Mouse (Mus musculus): ENCODE data around the gene Thbd. TPM values are rescaled to one million over a fixed set of nuclear protein-coding genes. Genes with fewer than 3 reads are reported as not detected.

Thbd gene
- total and polyA plus RNA-seq, 3 experiments: not detected

- H3K36me3 ChIP-seq (ENCODE audit: control insufficient read depth in 1 of 2, insufficient read depth in 2 of 2, low read length in 2 of 2): no peaks in the 10 kb centered on the region
- no peak overlapping the region for H3K4me3 ChIP-seq (ENCODE audit: control insufficient read depth in 1 of 2, insufficient read depth in 1 of 2, low read depth in 2 of 2, low read length in 2 of 2)
- H3K9me3 ChIP-seq (replicated peaks; ENCODE audit: insufficient read depth, low read length): no peaks in the 10 kb centered on the region
- TF ChIP-seq EP300 (IDR thresholded peaks at IDR 0.05; ENCODE audit: low read depth in 1 of 2, low read length in 2 of 2) (no peak), TCF12 (IDR thresholded peaks at IDR 0.05; ENCODE audit: low read depth, low read length) (no peak), POLR2AphosphoS2 (IDR thresholded peaks at IDR 0.05; ENCODE audit: low read length) (no peak)
- no peak overlapping the region for H3K27ac ChIP-seq (ENCODE audit: control insufficient read depth, low read depth, low read length)
- no peaks in the 10 kb centered on the region for H3K4me1 ChIP-seq (ENCODE audit: control insufficient read depth in 1 of 2, insufficient read depth in 2 of 2, low read length in 2 of 2)
- H3K27me3 ChIP-seq (ENCODE audit: control insufficient read depth in 1 of 2, insufficient read depth in 2 of 2, low read length in 2 of 2): no peaks in the 10 kb centered on the region
- H3K9ac ChIP-seq (ENCODE audit: control insufficient read depth, low read depth, low read length, poor library complexity, severe bottlenecking): no peak overlapping the region
- DNase-seq (ENCODE audit: low read depth, low spot score): no peak
- no peaks in the 10 kb centered on the region for H3K79me2 ChIP-seq (ENCODE audit: control insufficient read depth, insufficient read depth, low read length, poor library complexity)
These were observed 11.8 kb upstream of the Thbd start for GRCm38 (mm10) chr2:148419776-148420175.

GRCm38 (mm10) chr2:148419151-148419550, 11.2 kb upstream of the Thbd start:
- Histone ChIP-seq H3K79me2 (ENCODE audit: control insufficient read depth, insufficient read depth, low read length, poor library complexity) (no peaks in the 10 kb centered on the region), H3K27ac (ENCODE audit: control insufficient read depth, low read depth, low read length) (no peak overlapping the region), H3K9me3 (replicated peaks; ENCODE audit: insufficient read depth, low read length) (no peaks in the 10 kb centered on the region), H3K27me3 (ENCODE audit: control insufficient read depth in 1 of 2, insufficient read depth in 2 of 2, low read length in 2 of 2) (no peaks in the 10 kb centered on the region), H3K9ac (ENCODE audit: control insufficient read depth, low read depth, low read length, poor library complexity, severe bottlenecking) (no peak overlapping the region), H3K4me1 (ENCODE audit: control insufficient read depth in 1 of 2, insufficient read depth in 2 of 2, low read length in 2 of 2) (no peaks in the 10 kb centered on the region), H3K4me3 (ENCODE audit: control insufficient read depth in 1 of 2, insufficient read depth in 1 of 2, low read depth in 2 of 2, low read length in 2 of 2) (no peak overlapping the region), H3K36me3 (ENCODE audit: control insufficient read depth in 1 of 2, insufficient read depth in 2 of 2, low read length in 2 of 2) (no peaks in the 10 kb centered on the region)
- DNase-seq (ENCODE audit: low read depth, low spot score): no peak
- TF ChIP-seq ZKSCAN1 (IDR thresholded peaks at IDR 0.05; ENCODE audit: low read depth, low read length) (no peak), CHD2 (IDR thresholded peaks at IDR 0.05; ENCODE audit: low read length) (no peak), HCFC1 (IDR thresholded peaks at IDR 0.05; ENCODE audit: low read depth, low read length) (no peak), MAX (IDR thresholded peaks at IDR 0.05; ENCODE audit: low read length) (no peak), EP300 (IDR thresholded peaks at IDR 0.05; ENCODE audit: low read depth in 1 of 2, low read length in 2 of 2) (no peak)

- H3K9me3 ChIP-seq (replicated peaks; ENCODE audit: insufficient read depth, low read length): no peaks in the 10 kb centered on the region
- DNase-seq (ENCODE audit: low read depth, low spot score): no peak
- no peak overlapping the region for H3K27ac ChIP-seq (ENCODE audit: control insufficient read depth, low read depth, low read length)
- no peaks in the 10 kb centered on the region for H3K27me3 ChIP-seq (ENCODE audit: control insufficient read depth in 1 of 2, insufficient read depth in 2 of 2, low read length in 2 of 2)
- TF ChIP-seq EP300 (IDR thresholded peaks at IDR 0.05; ENCODE audit: low read depth in 1 of 2, low read length in 2 of 2) (no peak), POLR2A (IDR thresholded peaks at IDR 0.05; ENCODE audit: control insufficient read depth in 1 of 2, insufficient read depth in 1 of 2, low read depth in 1 of 2, low read length in 2 of 2, poor library complexity in 1 of 2) (no peak), RCOR1 (IDR thresholded peaks at IDR 0.05; ENCODE audit: low read depth, low read length) (no peak), MYC (IDR thresholded peaks at IDR 0.05; ENCODE audit: low read depth, low read length) (no peak), KAT2A (conservative IDR thresholded peaks at IDR 0.05; ENCODE audit: low read depth, low read length) (no peak), ZC3H11A (IDR thresholded peaks at IDR 0.05; ENCODE audit: low read depth, low read length) (no peak), MXI1 (IDR thresholded peaks at IDR 0.05; ENCODE audit: low read depth, low read length) (no peak), ZMIZ1 (IDR thresholded peaks at IDR 0.05; ENCODE audit: low read depth, low read length) (no peak), USF1 (IDR thresholded peaks at IDR 0.05; ENCODE audit: low read depth, low read length) (no peak), ZKSCAN1 (IDR thresholded peaks at IDR 0.05; ENCODE audit: low read depth, low read length) (no peak), USF2 (IDR thresholded peaks at IDR 0.05; ENCODE audit: borderline replicate concordance in 1 of 2, insufficient read depth in 1 of 2, low read depth in 1 of 2, low read length in 2 of 2) (no peak), CTCF (IDR thresholded peaks at IDR 0.05 in 2 of 3, conservative IDR thresholded peaks at IDR 0.05 in 1 of 3; ENCODE audit: control insufficient read depth in 1 of 3, insufficient read depth in 1 of 3, low read depth in 2 of 3, low read length in 3 of 3, poor library complexity in 1 of 3, severe bottlenecking in 1 of 3) (no peak), HCFC1 (IDR thresholded peaks at IDR 0.05; ENCODE audit: low read depth, low read length) (no peak)
- H3K4me1 ChIP-seq (ENCODE audit: control insufficient read depth in 1 of 2, insufficient read depth in 2 of 2, low read length in 2 of 2): no peaks in the 10 kb centered on the region
- H3K4me3 ChIP-seq (ENCODE audit: control insufficient read depth in 1 of 2, insufficient read depth in 1 of 2, low read depth in 2 of 2, low read length in 2 of 2): no peak overlapping the region
- H3K79me2 ChIP-seq (ENCODE audit: control insufficient read depth, insufficient read depth, low read length, poor library complexity): no peaks in the 10 kb centered on the region
- no peaks in the 10 kb centered on the region for H3K36me3 ChIP-seq (ENCODE audit: control insufficient read depth in 1 of 2, insufficient read depth in 2 of 2, low read length in 2 of 2)
- no peak overlapping the region for H3K9ac ChIP-seq (ENCODE audit: control insufficient read depth, low read depth, low read length, poor library complexity, severe bottlenecking)
These were observed 1.8 kb upstream of the Thbd start for GRCm38 (mm10) chr2:148409821-148410220.

All from MEL (cell line).